ENCODE assay signal across 17 mouse cellular contexts in genomic region chr14:75790411-75790996, GRCm38 (mm10). TPM values are rescaled to one million over a fixed set of nuclear protein-coding genes. Genes with fewer than 3 reads are reported as not detected.
DNase-seq lines count a peak whose midpoint lies in the region; ATAC-seq and TF ChIP-seq lines count a peak whose summit lies in the region.
"Had no signal": no experiment of that assay in that cellular context is flagged by ENCODE, and none has a peak within 500 bp of the region (broad histone marks: within the 10 kb centered on the region; RNA-seq: fewer than 3 reads in every experiment).

No protein-coding gene starts in this region.

- peak overlapping the region; percentile 62 for H3K9ac ChIP-seq in liver, adult 2 months (ENCODE audit: low read depth, low read length)
- H3K9ac ChIP-seq in liver, embryonic 11.5 days (ENCODE audit: low read depth, low read length) = no peak overlapping the region
- H3K9ac ChIP-seq in intestine, postnatal 0 days (ENCODE audit: low read depth, low read length) = no peak overlapping the region
- H3K9ac ChIP-seq: forebrain, embryonic 15.5 days; hindbrain, embryonic 14.5 days; lung, embryonic 15.5 days; neural tube, embryonic 15.5 days had no signal

- no peaks in the 10 kb centered on the region for H3K27me3 ChIP-seq in liver, adult 2 months (ENCODE audit: control insufficient read depth, insufficient read depth, low read length)
- H3K27me3 ChIP-seq in liver, embryonic 11.5 days (replicated peaks; ENCODE audit: control insufficient read depth, insufficient read depth, low read length) = peaks cover 4% of the 10 kb centered on the region; the same call in 1 of the 2 replicates
- H3K27me3 ChIP-seq in intestine, postnatal 0 days (replicated peaks; ENCODE audit: control insufficient read depth, insufficient read depth, low read length) = 0 out of 2 replicates have a peak, but pooled peaks cover 4% of the 10 kb centered on the region

- no peaks in the 10 kb centered on the region for H3K9me3 ChIP-seq in liver, embryonic 11.5 days (ENCODE audit: control insufficient read depth, low read length)
- no peaks in the 10 kb centered on the region for H3K9me3 ChIP-seq in intestine, postnatal 0 days (ENCODE audit: control insufficient read depth)
- H3K9me3 ChIP-seq: forebrain, embryonic 15.5 days; lung, embryonic 15.5 days; neural tube, embryonic 15.5 days had no signal

- ATAC-seq in liver, embryonic 11.5 days (replicated peaks; ENCODE audit: low FRiP score) = no peak
- no peak for ATAC-seq in intestine, postnatal 0 days
- ATAC-seq: forebrain, embryonic 15.5 days; midbrain, embryonic 16.5 days had no signal

- no peak for TF ChIP-seq CTCF in liver, adult 2 months (IDR thresholded peaks at IDR 0.05; ENCODE audit: low read depth, low read length)
- TF ChIP-seq CTCF in gastrocnemius, adult 2 months (IDR thresholded peaks at IDR 0.05) = no peak
- no peak for TF ChIP-seq CTCF in intestine, postnatal 0 days (IDR thresholded peaks at IDR 0.05; ENCODE audit: low read depth)

- peaks cover 6% of the 10 kb centered on the region; the same call in 1 of the 2 replicates for H3K79me2 ChIP-seq in liver, adult 2 months (ENCODE audit: control insufficient read depth, insufficient read depth, low read length)

- H3K4me3 ChIP-seq in liver, adult 2 months (ENCODE audit: insufficient read depth, low read depth, low read length) = peak overlapping the region; percentile 24; the same call in 1 of the 2 replicates
- no peak overlapping the region for H3K4me3 ChIP-seq in liver, embryonic 11.5 days (ENCODE audit: low read depth, low read length)
- no peak overlapping the region; the same call in 1 of the 2 replicates for H3K4me3 ChIP-seq in gastrocnemius, adult 2 months
- H3K4me3 ChIP-seq in intestine, postnatal 0 days (ENCODE audit: low read depth, low read length) = no peak overlapping the region
- H3K4me3 ChIP-seq: forebrain, embryonic 15.5 days; lung, embryonic 15.5 days; neural tube, embryonic 15.5 days had no signal

- peaks cover 33% of the 10 kb centered on the region for H3K4me1 ChIP-seq in liver, adult 2 months (ENCODE audit: control insufficient read depth, insufficient read depth, low read length)
- peaks cover 8% of the 10 kb centered on the region for H3K4me1 ChIP-seq in liver, embryonic 11.5 days (replicated peaks; ENCODE audit: control insufficient read depth, insufficient read depth, low read length)
- no peaks in the 10 kb centered on the region for H3K4me1 ChIP-seq in intestine, postnatal 0 days (replicated peaks; ENCODE audit: control insufficient read depth, insufficient read depth, low read length)
- H3K4me1 ChIP-seq: lung, embryonic 15.5 days had no signal

- no peak overlapping the region for H3K4me2 ChIP-seq in liver, embryonic 11.5 days
- H3K4me2 ChIP-seq in intestine, postnatal 0 days (replicated peaks; ENCODE audit: low read depth) = no peak overlapping the region
- H3K4me2 ChIP-seq: forebrain, embryonic 15.5 days; hindbrain, embryonic 14.5 days; lung, embryonic 15.5 days; neural tube, embryonic 15.5 days had no signal

- TF ChIP-seq POLR2A in liver, adult 2 months (IDR thresholded peaks at IDR 0.05; ENCODE audit: extremely low read depth, insufficient read depth, low read length) = no peak

- DNase-seq in adrenal gland, adult (ENCODE audit: inconsistent age in 2 of 2, low spot score in 1 of 2) = peak; percentile 43 to 76
- no peak for DNase-seq in adrenal gland, postnatal 14 days
- DNase-seq in liver, adult 2 months (ENCODE audit: extremely low read depth, low read depth, low spot score) = peak; percentile 99
- DNase-seq in liver, embryonic 11.5 days (ENCODE audit: low spot score) = no peak
- peak; percentile 84 for DNase-seq in gastrocnemius, adult 2 months
- peak; percentile 17 to 29 for DNase-seq in monocyte, adult 2 months (ENCODE audit: low read depth in 1 of 2, low spot score in 2 of 2)
- DNase-seq in retina, embryonic 14.5 days (ENCODE audit: low spot score) = no peak
- DNase-seq: B cell, adult 2 months; cerebellum, postnatal 36 days; kidney, adult 2 months; thymus, adult 2 months had no signal

- no peaks in the 10 kb centered on the region for H3K36me3 ChIP-seq in liver, adult 2 months (ENCODE audit: control insufficient read depth, insufficient read depth, low read length)
- no peaks in the 10 kb centered on the region for H3K36me3 ChIP-seq in liver, embryonic 11.5 days (ENCODE audit: control insufficient read depth, insufficient read depth, low read length)
- H3K36me3 ChIP-seq in intestine, postnatal 0 days (ENCODE audit: control insufficient read depth, insufficient read depth) = no peaks in the 10 kb centered on the region
- H3K36me3 ChIP-seq: forebrain, embryonic 15.5 days; lung, embryonic 15.5 days; neural tube, embryonic 15.5 days had no signal

- WGBS in liver, adult 2 months = 6% methylated on average over 3 of the region's 3 CpGs
- WGBS in liver, embryonic 11.5 days = 74% methylated on average over 3 of the region's 3 CpGs
- 75% methylated on average over 3 of the region's 3 CpGs for WGBS in intestine, postnatal 0 days

- intact Hi-C loops in gastrocnemius, adult 2 months (cut with DNase I) = no loop called here

- H3K27ac ChIP-seq in liver, adult 2 months (replicated peaks; ENCODE audit: insufficient read depth, low read depth, low read length) = peak overlapping the region; percentile 83
- H3K27ac ChIP-seq in liver, embryonic 11.5 days (ENCODE audit: low read depth, low read length) = no peak overlapping the region
- H3K27ac ChIP-seq in gastrocnemius, adult 2 months = peak overlapping the region; percentile 71
- no peak overlapping the region for H3K27ac ChIP-seq in intestine, postnatal 0 days (ENCODE audit: low read depth, low read length)
- H3K27ac ChIP-seq: forebrain, embryonic 15.5 days; hindbrain, embryonic 14.5 days; lung, embryonic 15.5 days; neural tube, embryonic 15.5 days had no signal

RNA-seq across cellular contexts. Expression of gene Slc25a30, which starts 3.7 kb away (rescaled TPM):
- 71.2 and 102 TPM in 2 replicates for total RNA-seq in adrenal gland, postnatal 14 days (2021)
- total RNA-seq in liver, adult 2 months (2014; rRNA removed) = 10.5 and 14.8 TPM in 2 replicates
- 7.3 and 17.4 TPM in 2 replicates for polyA plus RNA-seq in liver, adult 2 months (2012; rRNA removed)
- polyA plus RNA-seq in liver, embryonic 11.5 days (2014; fragmentation: Nextera tagmentation; extraction: Ambion mirVana) = 6.4 and 7.3 TPM in 2 replicates
- total RNA-seq in gastrocnemius, adult 2 months (2021) = 10 to 100 TPM in 1 of 2 experiments, 1 to 10 TPM in 1; 6.6 to 10.5 TPM
- 2.5 TPM in 2 replicates for polyA plus RNA-seq in intestine, postnatal 0 days (2015; fragmentation: Nextera tagmentation; extraction: Ambion mirVana)

RNA-seq across cellular contexts. Expression of gene Cog3, which starts 36.2 kb away (rescaled TPM):
- 22.2 and 24.9 TPM in 2 replicates for total RNA-seq in adrenal gland, postnatal 14 days (2021)
- 10.9 and 12.3 TPM in 2 replicates for total RNA-seq in liver, adult 2 months (2014; rRNA removed)
- 4.2 and 5.3 TPM in 2 replicates for polyA plus RNA-seq in liver, adult 2 months (2012; rRNA removed)
- polyA plus RNA-seq in liver, embryonic 11.5 days (2014; fragmentation: Nextera tagmentation; extraction: Ambion mirVana) = 18.1 and 19.3 TPM in 2 replicates
- 1 to 10 TPM; 7.0 to 8.6 TPM for total RNA-seq in gastrocnemius, adult 2 months (2021)
- polyA plus RNA-seq in intestine, postnatal 0 days (2015; fragmentation: Nextera tagmentation; extraction: Ambion mirVana) = 9.2 TPM in 2 replicates

RNA-seq across cellular contexts. Expression of gene Tpt1, which starts 54.4 kb away (rescaled TPM):
- total RNA-seq in adrenal gland, postnatal 14 days (2021) = 2,745 and 3,054 TPM in 2 replicates
- total RNA-seq in liver, adult 2 months (2014; rRNA removed) = 1,382 and 1,429 TPM in 2 replicates
- 1,392 and 1,422 TPM in 2 replicates for polyA plus RNA-seq in liver, adult 2 months (2012; rRNA removed)
- 946 and 1,034 TPM in 2 replicates for polyA plus RNA-seq in liver, embryonic 11.5 days (2014; fragmentation: Nextera tagmentation; extraction: Ambion mirVana)
- total RNA-seq in gastrocnemius, adult 2 months (2021) = 1,000 to 10,000 TPM; 3,630 to 4,350 TPM
- polyA plus RNA-seq in intestine, postnatal 0 days (2015; fragmentation: Nextera tagmentation; extraction: Ambion mirVana) = 1,212 and 1,295 TPM in 2 replicates

Comparison
In these comparisons a context has a peak if more than half of its experiments do, and no peak if none do; other contexts are left out.
1. DNase-seq: peak in adrenal gland, adult (2 of 2), liver, adult 2 months (single experiment), gastrocnemius, adult 2 months (single experiment) and monocyte, adult 2 months (2 of 2); none in adrenal gland, postnatal 14 days (single experiment), liver, embryonic 11.5 days (single experiment) and retina, embryonic 14.5 days (single experiment).
2. H3K27ac ChIP-seq: peak in liver, adult 2 months (single experiment) and gastrocnemius, adult 2 months (single experiment); none in liver, embryonic 11.5 days (single experiment) and intestine, postnatal 0 days (single experiment).